Mouse (Mus musculus): Measurements from ENCODE around the gene Atp6v0a1. TPM values are rescaled to one million over a fixed set of nuclear protein-coding genes. Genes with fewer than 3 reads are reported as not detected.

Gene Atp6v0a1
- polyA plus RNA-seq, 1 experiment, result 48.4 TPM

GRCm38 (mm10) chr11:101035328-101035695 lies 26.1 kb downstream of the Atp6v0a1 start:
- WGBS, result 48% methylated on average over 4 of the region's 4 CpGs
- DNase-seq, result no peak

DNA sequence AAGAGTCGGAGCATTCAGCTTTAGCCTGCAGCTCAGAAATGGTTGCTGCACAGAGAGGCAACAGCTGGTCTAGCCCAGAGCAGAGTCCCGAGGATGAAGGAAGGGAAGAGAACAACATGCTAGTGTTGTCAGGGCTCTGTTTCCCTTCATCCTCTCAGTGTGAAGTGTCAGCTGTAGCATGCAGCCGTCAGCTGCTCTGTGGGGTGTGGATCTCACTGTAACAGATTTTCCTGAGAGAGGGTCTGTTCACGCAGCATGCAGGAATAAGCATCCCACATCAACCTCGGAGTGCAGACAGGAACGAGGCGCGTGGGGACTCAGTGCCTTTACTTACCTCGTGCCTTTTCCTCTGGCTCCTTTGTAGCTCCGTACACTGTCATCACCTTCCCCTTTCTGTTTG lies 28.5 kb downstream of the Atp6v0a1 start:
- no peaks in the 10 kb centered on the region for H3K4me1 ChIP-seq (ENCODE audit: control insufficient read depth, insufficient read depth, low read length)
- peaks cover 4% of the 10 kb centered on the region for H3K36me3 ChIP-seq (ENCODE audit: control insufficient read depth, insufficient read depth, low read length)
- TF ChIP-seq CTCF (conservative IDR thresholded peaks at IDR 0.05; ENCODE audit: insufficient read depth, insufficient read length, low read depth, low read length), result no peak
- TF ChIP-seq POLR2A (IDR thresholded peaks at IDR 0.05; ENCODE audit: low read depth, low read length), result no peak

More at GRCm38 (mm10) chr11:101035328-101035695, 26.1 kb downstream of the Atp6v0a1 start:
- no peaks in the 10 kb centered on the region for H3K27me3 ChIP-seq (replicated peaks; ENCODE audit: control insufficient read depth, insufficient read depth, low read length)
- H3K27ac ChIP-seq (ENCODE audit: insufficient read depth, low read depth, low read length), result no peak overlapping the region
- H3K36me3 ChIP-seq (ENCODE audit: control insufficient read depth, insufficient read depth, low read length), result peaks cover 5% of the 10 kb centered on the region
- H3K4me3 ChIP-seq (ENCODE audit: insufficient read depth, low read depth, low read length), result no peak overlapping the region
- no peaks in the 10 kb centered on the region for H3K4me1 ChIP-seq (ENCODE audit: control insufficient read depth, insufficient read depth, low read length)
- TF ChIP-seq POLR2A (IDR thresholded peaks at IDR 0.05; ENCODE audit: low read depth, low read length) (no peak), CTCF (conservative IDR thresholded peaks at IDR 0.05; ENCODE audit: insufficient read depth, insufficient read length, low read depth, low read length) (no peak)

GRCm38 (mm10) chr11:101045826-101046225 lies 36.6 kb downstream of the Atp6v0a1 start:
- no peak for TF ChIP-seq CTCF (conservative IDR thresholded peaks at IDR 0.05; ENCODE audit: insufficient read depth, insufficient read length, low read depth, low read length)
- no peak for TF ChIP-seq POLR2A (IDR thresholded peaks at IDR 0.05; ENCODE audit: low read depth, low read length)
- Histone ChIP-seq H3K27me3 (replicated peaks; ENCODE audit: control insufficient read depth, insufficient read depth, low read length) (no peaks in the 10 kb centered on the region), H3K4me3 (ENCODE audit: insufficient read depth, low read depth, low read length) (no peak overlapping the region), H3K27ac (ENCODE audit: insufficient read depth, low read depth, low read length) (no peak overlapping the region), H3K4me1 (ENCODE audit: control insufficient read depth, insufficient read depth, low read length) (no peaks in the 10 kb centered on the region), H3K36me3 (ENCODE audit: control insufficient read depth, insufficient read depth, low read length) (peaks cover 5% of the 10 kb centered on the region)
- WGBS, result 92% methylated on average over 4 of the region's 4 CpGs
- no peak for DNase-seq

More for the DNA sequence above, 28.5 kb downstream of the Atp6v0a1 start:
- no peak overlapping the region for H3K4me3 ChIP-seq (ENCODE audit: insufficient read depth, low read depth, low read length)
- H3K27ac ChIP-seq (ENCODE audit: insufficient read depth, low read depth, low read length), result no peak overlapping the region
- no peaks in the 10 kb centered on the region for H3K27me3 ChIP-seq (replicated peaks; ENCODE audit: control insufficient read depth, insufficient read depth, low read length)
- no peak for DNase-seq
- 90% methylated on average over 10 of the region's 10 CpGs for WGBS

DNA sequence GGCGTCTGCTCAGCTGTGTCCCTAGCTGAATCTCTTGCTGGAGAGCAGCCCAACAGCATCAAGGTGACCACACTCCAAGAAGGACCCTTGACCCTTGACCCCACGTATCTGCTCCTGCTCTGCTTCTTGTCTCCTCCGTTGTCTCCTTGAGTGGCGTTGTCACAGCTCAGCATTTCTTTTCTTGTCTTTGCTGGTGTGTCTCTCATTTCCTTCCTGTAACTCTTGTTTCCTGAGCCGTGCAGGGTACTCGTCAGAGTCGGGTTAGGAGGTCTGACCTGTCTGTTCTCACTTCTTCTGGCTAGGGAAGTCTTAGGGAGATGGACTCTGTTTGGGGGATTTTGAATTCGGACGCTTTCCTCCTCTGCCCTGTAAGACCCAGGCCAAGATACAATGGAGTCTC lies 37.2 kb downstream of the Atp6v0a1 start:
- no peak for TF ChIP-seq CTCF (conservative IDR thresholded peaks at IDR 0.05; ENCODE audit: insufficient read depth, insufficient read length, low read depth, low read length)
- no peak for TF ChIP-seq POLR2A (IDR thresholded peaks at IDR 0.05; ENCODE audit: low read depth, low read length)
- H3K4me1 ChIP-seq (ENCODE audit: control insufficient read depth, insufficient read depth, low read length), result no peaks in the 10 kb centered on the region
- H3K27me3 ChIP-seq (replicated peaks; ENCODE audit: control insufficient read depth, insufficient read depth, low read length), result no peaks in the 10 kb centered on the region
- no peak overlapping the region for H3K4me3 ChIP-seq (ENCODE audit: insufficient read depth, low read depth, low read length)
- peaks cover 5% of the 10 kb centered on the region for H3K36me3 ChIP-seq (ENCODE audit: control insufficient read depth, insufficient read depth, low read length)
- 47% methylated on average over 9 of the region's 9 CpGs for WGBS
- no peak for DNase-seq
- H3K27ac ChIP-seq (ENCODE audit: insufficient read depth, low read depth, low read length), result no peak overlapping the region

GRCm38 (mm10) chr11:101047502-101047901 lies 38.2 kb downstream of the Atp6v0a1 start:
- H3K27ac ChIP-seq (ENCODE audit: insufficient read depth, low read depth, low read length), result no peak overlapping the region
- no peaks in the 10 kb centered on the region for H3K27me3 ChIP-seq (replicated peaks; ENCODE audit: control insufficient read depth, insufficient read depth, low read length)
- no peak for DNase-seq
- H3K4me3 ChIP-seq (ENCODE audit: insufficient read depth, low read depth, low read length), result no peak overlapping the region
- WGBS, result 81% methylated on average over 3 of the region's 3 CpGs
- TF ChIP-seq CTCF (conservative IDR thresholded peaks at IDR 0.05; ENCODE audit: insufficient read depth, insufficient read length, low read depth, low read length), result no peak
- TF ChIP-seq POLR2A (IDR thresholded peaks at IDR 0.05; ENCODE audit: low read depth, low read length), result no peak
- peaks cover 5% of the 10 kb centered on the region for H3K36me3 ChIP-seq (ENCODE audit: control insufficient read depth, insufficient read depth, low read length)
- H3K4me1 ChIP-seq (ENCODE audit: control insufficient read depth, insufficient read depth, low read length), result no peaks in the 10 kb centered on the region

DNA sequence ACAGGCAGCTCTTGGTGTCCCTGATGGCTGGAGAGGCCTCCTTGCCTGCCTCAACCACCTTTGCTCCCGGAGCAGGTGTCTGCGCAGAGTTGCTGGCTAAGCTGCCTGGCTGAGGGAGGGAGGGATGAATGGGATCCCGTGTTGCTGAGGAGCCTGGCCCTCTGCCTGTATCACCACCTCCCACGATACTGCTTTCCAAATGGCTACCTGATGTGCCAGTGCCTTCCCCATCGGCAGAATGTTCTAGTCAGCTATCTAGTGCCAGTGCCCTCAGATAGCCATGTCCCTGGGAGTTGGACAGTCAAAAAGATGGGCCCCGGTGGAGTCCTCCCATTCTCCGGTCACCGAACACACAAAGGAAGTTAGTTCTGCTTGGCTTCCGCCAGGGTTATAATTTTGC lies 41.1 kb downstream of the Atp6v0a1 start:
- H3K36me3 ChIP-seq (ENCODE audit: control insufficient read depth, insufficient read depth, low read length), result peaks cover 3% of the 10 kb centered on the region
- no peak overlapping the region for H3K4me3 ChIP-seq (ENCODE audit: insufficient read depth, low read depth, low read length)
- DNase-seq, result no peak
- H3K27ac ChIP-seq (ENCODE audit: insufficient read depth, low read depth, low read length), result no peak overlapping the region
- no peaks in the 10 kb centered on the region for H3K27me3 ChIP-seq (replicated peaks; ENCODE audit: control insufficient read depth, insufficient read depth, low read length)
- H3K4me1 ChIP-seq (ENCODE audit: control insufficient read depth, insufficient read depth, low read length), result no peaks in the 10 kb centered on the region
- no peak for TF ChIP-seq CTCF (conservative IDR thresholded peaks at IDR 0.05; ENCODE audit: insufficient read depth, insufficient read length, low read depth, low read length)
- TF ChIP-seq POLR2A (IDR thresholded peaks at IDR 0.05; ENCODE audit: low read depth, low read length), result no peak
- 72% methylated on average over 9 of the region's 9 CpGs for WGBS

DNA sequence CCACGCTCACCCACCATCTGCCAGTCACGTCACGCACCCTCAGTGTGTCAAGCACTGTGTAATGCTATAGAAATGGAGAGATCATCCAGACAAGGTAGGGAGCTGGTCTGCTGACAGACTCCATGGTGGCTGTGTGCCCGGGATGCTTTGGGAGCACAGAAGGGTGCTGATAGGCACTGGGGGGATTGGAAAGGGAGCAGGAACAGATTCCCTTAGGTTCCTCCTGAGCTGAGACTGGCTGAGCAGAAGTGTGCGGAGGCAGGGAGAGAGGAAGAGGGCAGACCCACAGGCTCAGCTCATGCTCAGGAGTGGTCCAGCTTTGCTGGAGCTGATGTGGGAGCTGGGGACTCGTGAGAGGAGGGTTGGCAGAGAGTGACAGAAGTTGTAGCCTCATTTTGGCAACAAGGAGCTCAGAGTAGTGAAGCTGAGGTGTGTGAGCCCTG lies 41.8 kb downstream of the Atp6v0a1 start:
- 91% methylated on average over 6 of the region's 6 CpGs for WGBS
- no peak overlapping the region for H3K4me3 ChIP-seq (ENCODE audit: insufficient read depth, low read depth, low read length)
- H3K27me3 ChIP-seq (replicated peaks; ENCODE audit: control insufficient read depth, insufficient read depth, low read length), result no peaks in the 10 kb centered on the region
- no peaks in the 10 kb centered on the region for H3K4me1 ChIP-seq (ENCODE audit: control insufficient read depth, insufficient read depth, low read length)
- no peak for TF ChIP-seq CTCF (conservative IDR thresholded peaks at IDR 0.05; ENCODE audit: insufficient read depth, insufficient read length, low read depth, low read length)
- no peak for TF ChIP-seq POLR2A (IDR thresholded peaks at IDR 0.05; ENCODE audit: low read depth, low read length)
- peaks cover 3% of the 10 kb centered on the region for H3K36me3 ChIP-seq (ENCODE audit: control insufficient read depth, insufficient read depth, low read length)
- no peak overlapping the region for H3K27ac ChIP-seq (ENCODE audit: insufficient read depth, low read depth, low read length)
- DNase-seq, result no peak

Data from kidney, adult 2 months (tissue).